Mouse (Mus musculus) olfactory bulb, adult 2 months (tissue): ENCODE data around the gene Gm14443.

Source experiments
- CTCF ChIP-seq: fragments of 200-500 bp; IDR thresholded peaks from 2 replicates; pipeline ENCODE4 v1.5.1; 2012; ENCODE audit warnings: low read depth, mild to moderate bottlenecking, low read length, moderate library complexity; ENCODE audit not compliant: insufficient read depth
- POLR2A ChIP-seq: fragments of 200-500 bp; IDR thresholded peaks from 2 replicates; pipeline ENCODE4 v1.6.1; 2012; ENCODE audit warnings: mild to moderate bottlenecking, low read depth, low read length, moderate library complexity; ENCODE audit not compliant: insufficient read depth

DNA sequence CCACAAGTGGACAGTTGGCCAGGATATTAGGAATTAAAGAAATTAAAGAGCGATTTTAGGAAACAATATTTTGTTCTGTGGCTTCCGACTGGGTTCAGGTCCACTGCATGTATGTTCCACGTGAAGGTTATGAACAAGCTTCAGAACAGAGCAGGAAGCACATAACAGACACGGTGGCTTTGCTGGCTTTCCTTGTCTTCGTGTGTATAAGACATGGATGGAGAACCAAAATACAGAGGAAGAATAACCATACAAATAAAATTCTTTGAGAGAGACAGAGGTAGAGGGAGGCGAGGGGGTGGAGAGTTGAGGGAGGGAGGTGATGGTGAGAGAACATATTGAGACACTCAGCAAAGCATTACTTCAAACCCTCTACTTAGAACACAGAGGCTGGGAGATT, 641 bp upstream of the Gm14443 start:
- no peak for TF ChIP-seq CTCF
- TF ChIP-seq POLR2A = no peak
